Mouse (Mus musculus) megakaryocyte progenitor cell, adult 5-6 weeks (primary cell): Measurements from ENCODE around the gene Kctd5. TPM values are rescaled to one million over a fixed set of nuclear protein-coding genes. Genes with fewer than 3 reads are reported as not detected.

Experiments
- ATAC-seq: replicated peaks from 2 replicates; pipeline ENCODE4 v1.8.0; 2016; ENCODE audit warnings: mild to moderate bottlenecking, moderate TSS enrichment, inconsistent platforms; ENCODE audit not compliant: poor library complexity
- total RNA-seq, 2 experiments: library from RNA; stranded (forward) in 1 of 2; stranded (reverse) in 1 of 2; fragments of 157-497, 149-512 nt in 1 of 2; fragments of 200-1000 nt in 1 of 2; gene quantifications; 2 replicates each; pipeline versions ENCODE4 v1.2.3 to v1.2.4; 2015 to 2017

Kctd5 gene
- total RNA-seq, 2 experiments from 2014 or later: 17.1 to 21.0 TPM

DNA sequence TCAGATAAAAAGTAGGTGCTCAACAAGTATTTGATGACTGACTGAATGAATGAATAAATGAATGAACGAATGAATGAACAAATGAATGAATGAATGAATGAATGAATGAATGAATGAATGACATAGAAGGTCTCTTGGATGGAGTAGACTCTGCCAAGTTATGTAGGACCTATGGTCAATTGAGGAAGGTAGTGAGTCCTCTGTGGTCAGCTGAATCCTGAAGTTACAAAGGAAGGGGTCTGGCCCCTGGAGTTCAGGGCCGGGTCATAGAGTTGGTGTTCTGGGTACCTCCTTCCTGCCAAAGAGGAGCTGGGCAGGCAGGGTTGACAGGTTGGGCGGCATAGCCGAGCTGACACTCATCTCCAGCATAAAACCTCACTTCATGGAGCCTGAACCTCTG, 35.4 kb downstream of the Kctd5 start, which contains the start of gene Prss27:
Gene Prss27 (plus strand): TSS at position 301 of the 400 bp plus-strand sequence.
- no peak for ATAC-seq

- peak; percentile 50 for ATAC-seq
These were observed 35.9 kb downstream of the Kctd5 start for GRCm38 (mm10) chr17:24037360-24037759.

DNA sequence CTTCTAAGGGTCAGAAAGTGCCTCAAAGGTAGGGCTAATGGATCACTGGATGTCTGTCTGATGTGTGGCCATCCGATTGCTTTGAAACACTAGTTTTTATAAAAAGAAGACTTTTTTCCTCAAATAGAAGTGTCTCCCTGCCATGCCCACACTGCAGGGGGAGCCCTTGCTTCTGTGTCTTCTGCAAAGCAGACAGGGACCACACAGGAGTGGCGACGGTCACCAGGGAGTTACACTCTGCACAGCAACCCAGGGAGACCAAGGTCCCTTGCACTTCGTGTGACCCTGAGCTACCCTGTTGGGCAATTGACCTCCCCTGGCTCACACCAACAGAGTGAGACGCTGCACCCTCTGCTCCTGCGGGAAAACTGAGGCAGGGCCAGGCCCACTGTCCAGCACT, 36.3 kb downstream of the Kctd5 start:
- ATAC-seq: peak; percentile 46; the same call in 1 of the 2 replicates

GRCm38 (mm10) chr17:24035087-24035486, 38.2 kb downstream of the Kctd5 start:
- no peak for ATAC-seq

GRCm38 (mm10) chr17:24030551-24030950, 42.7 kb downstream of the Kctd5 start:
- no peak for ATAC-seq

GRCm38 (mm10) chr17:24029477-24029876, 43.8 kb downstream of the Kctd5 start:
- ATAC-seq: no peak

- ATAC-seq: peak; percentile 65
These were observed 51.7 kb downstream of the Kctd5 start for GRCm38 (mm10) chr17:24021375-24022199.

GRCm38 (mm10) chr17:24020696-24021095, 52.6 kb downstream of the Kctd5 start:
- no peak for ATAC-seq

DNA sequence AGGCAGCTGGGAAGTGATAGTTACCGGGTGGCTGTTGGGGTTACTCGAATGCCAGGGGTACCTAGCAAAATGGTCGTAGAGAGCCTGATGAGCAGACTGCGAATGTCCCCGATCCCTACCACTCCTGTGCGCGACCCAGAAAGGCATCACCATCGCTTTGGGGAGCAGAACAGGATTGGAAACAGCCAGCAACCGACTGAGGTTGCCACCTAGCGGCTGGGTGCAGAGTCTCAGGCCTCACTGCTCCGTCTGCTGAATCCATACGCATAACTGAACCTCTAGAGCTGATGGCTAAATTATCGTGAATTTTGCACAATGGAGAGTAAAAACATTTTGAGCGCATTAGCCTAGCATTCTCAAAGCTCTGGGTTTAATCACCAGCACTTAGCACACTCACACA, 57.6 kb downstream of the Kctd5 start:
- peak; percentile 63 for ATAC-seq

DNA sequence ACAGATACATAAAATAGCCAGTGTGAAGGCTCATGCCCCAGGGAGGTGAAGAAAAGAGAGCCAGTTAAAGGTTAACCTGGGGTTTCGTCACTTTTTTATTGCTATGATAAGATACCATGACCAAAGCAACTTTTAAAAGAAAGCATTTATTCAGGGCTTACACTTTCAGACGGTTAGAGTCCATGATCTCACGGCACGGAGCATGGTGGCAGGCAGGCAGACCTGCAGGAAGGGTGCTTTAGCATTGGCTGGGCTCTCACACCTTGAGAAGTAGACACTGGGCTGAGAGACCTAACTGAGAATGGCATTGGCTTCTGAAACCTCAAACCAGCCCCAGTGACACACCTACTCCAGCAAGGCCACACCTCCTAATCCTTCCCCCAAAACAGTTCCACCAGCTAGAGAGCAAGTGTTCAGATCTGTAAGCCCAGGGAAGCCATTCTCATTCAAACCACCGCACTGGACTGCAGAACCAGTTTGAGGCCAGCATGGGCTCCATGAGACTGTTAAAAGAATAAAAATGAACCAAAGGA, 58.8 kb downstream of the Kctd5 start:
- ATAC-seq: no peak

DNA sequence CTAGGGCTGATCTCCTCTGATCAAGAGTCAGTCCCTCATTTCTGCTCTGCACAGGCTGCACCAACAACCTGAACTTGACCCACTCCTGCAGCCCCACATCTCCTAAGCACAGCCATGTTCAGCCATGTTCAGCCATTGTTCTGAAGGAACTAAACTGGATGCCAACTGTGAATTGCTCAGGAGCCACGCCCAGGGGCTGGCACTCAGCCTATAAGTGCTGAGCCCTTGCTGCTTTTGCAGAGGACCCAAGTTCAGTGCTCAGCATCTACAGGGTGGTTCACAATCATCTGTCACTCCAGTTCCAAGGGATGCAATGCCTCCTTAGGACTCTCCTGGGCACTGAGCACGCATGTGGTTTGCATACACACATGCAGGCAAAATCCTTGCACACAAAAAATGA, 60.4 kb downstream of the Kctd5 start:
- ATAC-seq: no peak; the same call in 1 of the 2 replicates

DNA sequence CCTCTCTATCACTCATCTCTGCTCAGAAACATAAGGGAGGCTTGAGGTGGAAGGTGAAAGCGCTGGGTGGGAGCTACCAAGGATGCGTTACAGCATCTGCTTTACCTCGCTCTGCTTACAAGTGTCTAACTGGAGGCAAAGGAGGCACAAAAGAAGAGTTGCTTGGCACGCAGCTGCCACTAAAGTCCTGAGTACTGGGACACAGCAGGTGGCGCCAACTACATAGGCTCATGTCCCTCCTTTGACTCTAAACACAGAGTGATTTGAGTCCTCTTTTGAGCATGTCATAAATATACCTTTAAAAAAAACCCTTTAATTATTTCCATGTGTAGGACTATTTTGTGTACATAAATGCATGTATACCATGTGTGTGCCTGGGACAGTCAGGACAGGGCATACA, 63.7 kb downstream of the Kctd5 start:
- ATAC-seq: no peak

- no peak for ATAC-seq
These were observed 65.2 kb downstream of the Kctd5 start for GRCm38 (mm10) chr17:24008105-24008504.

- peak; percentile 97 for ATAC-seq
These were observed 65.9 kb downstream of the Kctd5 start for GRCm38 (mm10) chr17:24007391-24007790.

GRCm38 (mm10) chr17:24006930-24007329, 66.4 kb downstream of the Kctd5 start:
- ATAC-seq: peak; percentile 59

DNA sequence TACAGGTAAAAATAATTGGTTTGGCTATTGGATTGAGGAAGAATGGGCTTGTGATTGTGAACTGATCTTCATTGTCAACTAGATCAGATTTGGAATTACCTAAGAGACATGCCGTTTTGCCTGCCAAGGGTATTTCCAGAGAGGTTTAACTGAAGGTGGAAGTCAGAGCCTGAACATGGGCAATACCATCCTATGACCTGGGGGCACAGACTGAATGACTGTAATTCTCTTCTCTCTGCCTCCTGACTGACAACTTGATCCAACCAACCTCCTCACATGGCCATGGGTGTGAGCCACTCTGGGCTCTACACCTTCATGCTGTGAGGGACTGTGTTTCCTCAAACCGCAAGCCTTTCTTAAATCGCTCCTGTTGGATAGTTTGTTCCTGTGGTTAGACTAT, 68.2 kb downstream of the Kctd5 start:
- no peak for ATAC-seq

DNA sequence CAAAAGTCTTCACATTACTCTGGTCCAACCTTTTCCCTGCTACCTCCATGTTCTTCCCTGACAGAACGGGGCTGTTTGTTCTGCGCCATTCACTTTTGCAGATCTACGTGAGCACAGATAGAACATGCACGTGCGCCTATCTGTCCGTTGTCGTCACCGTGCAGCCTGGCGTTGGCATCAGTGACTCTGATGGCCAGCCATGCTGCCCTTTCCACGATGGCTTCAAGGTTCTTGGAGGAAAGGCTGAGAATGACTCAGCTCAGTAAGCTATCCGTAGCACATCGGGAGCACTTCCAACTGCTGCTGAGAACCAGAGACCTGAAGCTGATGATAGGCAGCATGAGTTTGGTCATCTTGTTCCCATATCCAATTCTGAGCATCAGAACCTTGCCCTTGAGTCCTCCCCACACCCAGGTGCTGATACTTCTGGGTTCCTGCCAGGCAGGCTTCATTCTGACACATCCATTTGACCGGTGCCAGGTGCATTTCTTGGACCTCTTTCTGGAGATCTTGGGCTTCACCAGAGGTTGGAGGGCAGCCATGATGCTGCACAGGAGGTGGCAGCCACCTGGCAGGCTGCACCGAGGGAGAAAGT, 69.1 kb downstream of the Kctd5 start:
- ATAC-seq: no peak

DNA sequence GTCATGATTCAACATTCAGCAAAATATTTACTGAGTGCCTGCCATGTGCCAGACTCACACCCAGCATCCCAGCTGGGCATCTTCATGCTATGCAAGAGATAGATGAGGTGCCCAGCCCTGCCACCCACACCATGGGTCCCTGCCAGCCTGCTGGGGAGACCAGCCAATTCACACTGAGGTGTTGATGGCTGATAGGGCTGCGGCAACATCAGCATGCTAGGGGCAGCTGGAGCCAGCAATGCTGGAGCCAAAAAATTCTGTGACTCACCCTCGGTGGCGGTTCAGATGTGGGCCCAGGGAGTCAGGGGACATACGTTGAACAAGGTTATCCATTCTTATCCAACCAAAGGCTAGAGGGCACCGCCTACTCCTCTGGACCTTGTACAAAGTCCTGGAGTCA, 72.9 kb downstream of the Kctd5 start:
- ATAC-seq: peak; percentile 81

DNA sequence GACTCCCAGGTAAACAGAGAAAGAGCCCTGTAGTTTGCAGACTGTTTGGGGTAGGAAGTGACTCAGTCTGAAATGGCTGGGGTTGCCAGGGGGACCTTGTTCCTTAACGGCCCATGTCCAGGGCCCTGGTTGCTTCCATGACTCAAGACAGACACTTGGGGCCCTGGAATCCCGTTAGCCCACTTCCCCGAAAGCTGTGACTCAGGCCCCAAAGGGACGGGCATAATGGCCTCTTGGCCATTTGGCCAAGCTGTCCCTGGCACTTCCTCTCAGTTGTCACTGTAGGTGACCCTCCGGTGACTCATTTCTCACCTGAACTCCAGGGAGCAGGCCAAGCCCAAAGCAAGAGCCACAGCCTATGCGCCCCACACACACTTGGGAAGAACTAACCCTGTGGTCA, 74.9 kb downstream of the Kctd5 start:
- ATAC-seq: no peak

DNA sequence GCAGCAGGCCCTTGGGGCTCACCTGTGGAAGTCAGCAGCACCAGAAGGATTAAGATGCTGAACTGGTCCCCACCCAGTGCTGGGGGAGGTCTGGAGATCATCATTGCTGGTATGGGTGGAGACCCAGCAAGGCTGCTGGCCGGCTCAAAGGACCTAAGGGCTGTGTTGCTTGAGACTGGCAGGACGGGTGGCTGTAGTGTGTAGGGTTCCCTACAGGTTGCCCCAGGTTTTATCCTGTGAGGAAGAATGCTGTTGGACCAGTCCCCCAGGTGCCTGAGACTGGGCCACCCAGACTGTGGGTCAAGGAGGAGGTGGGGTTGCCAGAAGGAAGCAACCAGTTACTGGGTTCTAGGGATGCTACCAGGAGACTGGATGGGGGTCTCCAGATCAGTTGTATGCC, 75.4 kb downstream of the Kctd5 start, which contains the start of gene Prss22:
Gene Prss22 (minus strand): TSS at position 200 of the 400 bp plus-strand sequence.
- ATAC-seq: no peak
